Mouse (Mus musculus): Measurements from ENCODE around the gene Krt78. TPM values are rescaled to one million over a fixed set of nuclear protein-coding genes. Genes with fewer than 3 reads are reported as not detected.
A peak's percentile ranks its signal among the peaks of the same experiment; 100 is the strongest.

The Krt78 gene
- polyA plus RNA-seq, 1 experiment = not detected

DNA sequence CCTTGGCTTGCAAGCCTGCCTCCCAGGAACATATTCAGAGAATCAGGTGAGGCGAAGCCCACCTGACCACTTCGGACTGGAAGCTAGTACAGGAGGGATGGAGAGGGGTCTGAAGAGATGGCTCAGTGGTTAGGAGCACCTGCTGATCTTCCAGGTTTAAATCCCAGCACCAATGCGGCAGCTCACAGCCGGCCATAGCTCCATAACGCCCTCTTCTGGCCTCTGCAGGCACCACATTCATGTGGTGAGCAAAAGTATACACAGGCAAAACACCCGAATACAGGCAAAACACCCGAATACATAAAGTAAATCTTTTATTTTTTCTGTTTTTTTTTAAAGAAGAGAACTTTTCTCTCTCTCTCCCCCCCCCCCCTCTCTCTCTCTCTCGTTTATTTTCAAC, 34.6 kb upstream of the Krt78 start:
- Histone ChIP-seq H3K4me3 (ENCODE audit: insufficient read depth, low read length) (no peak overlapping the region), H3K4me1 (ENCODE audit: control insufficient read depth, insufficient read depth, low read length) (no peaks in the 10 kb centered on the region), H3K27ac (ENCODE audit: insufficient read depth, low read length) (no peak overlapping the region)
- TF ChIP-seq POLR2A (IDR thresholded peaks at IDR 0.05; ENCODE audit: low read depth, low read length) (no peak), CTCF (IDR thresholded peaks at IDR 0.05; ENCODE audit: borderline replicate concordance, insufficient read depth, low read length) (no peak)

DNA sequence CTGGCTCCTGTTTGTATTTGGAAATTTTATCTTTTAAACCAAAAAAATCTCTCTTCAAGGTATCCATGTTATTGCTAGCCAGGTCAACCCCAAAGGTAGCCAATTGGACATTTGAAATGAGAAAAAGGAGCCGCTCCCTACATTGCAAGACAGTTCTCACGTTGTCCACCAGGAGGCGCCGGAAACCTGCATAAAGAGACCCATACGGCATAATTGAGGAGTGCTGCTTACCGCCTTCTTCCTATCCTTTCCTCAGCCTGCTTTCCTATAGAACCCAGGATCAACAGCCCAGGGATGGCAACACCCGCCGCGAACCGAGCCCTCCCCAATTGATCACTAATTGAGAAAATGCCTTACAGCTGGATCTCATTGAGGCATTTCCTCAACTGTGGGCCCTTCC, 34.0 kb upstream of the Krt78 start:
- H3K27ac ChIP-seq (ENCODE audit: insufficient read depth, low read length) = no peak overlapping the region
- TF ChIP-seq POLR2A (IDR thresholded peaks at IDR 0.05; ENCODE audit: low read depth, low read length) = no peak
- TF ChIP-seq CTCF (IDR thresholded peaks at IDR 0.05; ENCODE audit: borderline replicate concordance, insufficient read depth, low read length) = peak; percentile 72
- no peaks in the 10 kb centered on the region for H3K4me1 ChIP-seq (ENCODE audit: control insufficient read depth, insufficient read depth, low read length)
- no peak overlapping the region for H3K4me3 ChIP-seq (ENCODE audit: insufficient read depth, low read length)

DNA sequence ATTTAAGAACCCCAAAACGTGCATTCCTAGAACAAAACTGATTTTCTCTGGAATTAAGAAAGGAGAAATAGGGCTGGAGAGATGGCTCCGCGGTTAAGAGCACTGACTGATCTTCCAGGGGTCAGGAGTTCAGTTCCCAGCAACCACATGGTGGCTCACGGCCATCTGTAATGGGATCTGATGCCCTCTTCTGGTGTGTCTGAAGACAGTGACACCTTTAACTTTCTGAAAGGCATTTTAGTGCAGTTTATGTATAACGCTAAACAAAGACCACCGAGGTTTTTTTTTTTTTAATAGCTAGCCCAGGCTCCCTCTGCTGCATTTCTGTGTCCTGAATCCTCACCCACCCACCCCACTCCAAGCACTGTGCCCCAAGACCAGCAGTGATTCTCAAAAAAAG, 30.7 kb upstream of the Krt78 start:
- no peak for TF ChIP-seq CTCF (IDR thresholded peaks at IDR 0.05; ENCODE audit: borderline replicate concordance, insufficient read depth, low read length)
- TF ChIP-seq POLR2A (IDR thresholded peaks at IDR 0.05; ENCODE audit: low read depth, low read length) = no peak
- H3K4me3 ChIP-seq (ENCODE audit: insufficient read depth, low read length) = no peak overlapping the region
- H3K27ac ChIP-seq (ENCODE audit: insufficient read depth, low read length) = no peak overlapping the region
- H3K4me1 ChIP-seq (ENCODE audit: control insufficient read depth, insufficient read depth, low read length) = no peaks in the 10 kb centered on the region

DNA sequence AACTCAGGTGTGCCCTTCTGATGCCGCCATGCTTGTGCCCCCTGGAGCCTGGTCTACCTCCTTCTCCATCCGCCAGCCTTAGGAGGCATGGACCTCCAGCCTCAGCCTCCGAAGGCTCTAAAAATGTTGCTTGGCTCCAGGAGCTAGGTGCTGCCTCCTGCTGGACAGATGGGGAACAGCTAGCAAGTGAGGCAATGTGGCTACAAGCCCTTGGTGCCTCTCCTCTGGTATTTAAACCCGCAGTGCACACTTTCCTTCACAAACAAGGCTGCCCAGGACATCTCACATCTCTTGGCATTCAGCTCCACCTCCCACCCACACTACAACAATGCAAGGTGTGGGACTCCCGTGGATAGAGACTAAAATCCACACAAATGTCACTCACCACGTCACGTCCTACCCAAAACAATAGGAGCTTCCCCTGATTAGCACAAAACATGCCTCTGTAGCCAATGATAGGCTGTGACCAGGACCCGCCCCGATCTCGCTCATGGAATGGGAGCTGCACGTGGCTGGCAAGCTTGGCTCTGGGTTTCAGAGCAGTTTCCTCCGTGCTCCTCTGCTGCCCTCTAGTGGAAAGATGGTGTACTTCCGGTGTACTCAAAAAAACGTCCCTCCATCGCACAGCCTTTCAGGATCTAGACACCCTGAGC, 30.0 kb upstream of the Krt78 start:
- H3K4me1 ChIP-seq (ENCODE audit: control insufficient read depth, insufficient read depth, low read length) = no peaks in the 10 kb centered on the region
- no peak overlapping the region for H3K27ac ChIP-seq (ENCODE audit: insufficient read depth, low read length)
- peak overlapping the region; percentile 22 for H3K4me3 ChIP-seq (ENCODE audit: insufficient read depth, low read length)
- TF ChIP-seq CTCF (IDR thresholded peaks at IDR 0.05; ENCODE audit: borderline replicate concordance, insufficient read depth, low read length) (peak; percentile 98), POLR2A (IDR thresholded peaks at IDR 0.05; ENCODE audit: low read depth, low read length) (no peak)

DNA sequence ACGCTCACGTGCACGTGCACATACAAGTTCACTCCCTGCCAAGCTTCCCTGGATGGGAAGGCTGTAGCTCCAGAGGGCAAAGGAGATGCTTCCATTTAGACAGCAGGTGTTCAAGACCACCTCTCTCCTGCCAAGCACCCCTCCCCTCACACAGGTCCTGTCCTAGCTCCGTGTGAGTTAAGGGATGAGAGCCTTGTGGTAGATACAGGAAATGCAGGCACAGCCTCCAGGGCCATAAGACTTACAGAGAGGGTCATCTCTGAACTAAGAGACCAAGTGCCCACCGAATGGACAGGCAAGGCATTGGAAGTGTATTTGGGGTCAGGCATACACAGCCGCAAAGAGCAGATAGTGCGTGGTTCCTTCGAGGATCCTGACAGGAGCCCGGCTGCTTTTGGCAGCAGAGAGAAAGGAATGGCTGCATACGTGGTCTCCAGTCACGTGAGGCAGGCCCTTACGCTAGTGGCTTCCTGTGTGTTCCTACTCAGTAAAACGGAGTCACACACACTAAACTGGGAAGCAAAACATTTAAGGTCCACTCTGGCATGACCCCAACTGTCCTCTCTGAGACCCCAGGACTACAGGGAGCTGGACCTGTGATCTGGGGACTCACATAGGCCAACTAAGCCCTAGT, 29.3 kb upstream of the Krt78 start:
- H3K27ac ChIP-seq (ENCODE audit: insufficient read depth, low read length) = no peak overlapping the region
- no peaks in the 10 kb centered on the region for H3K4me1 ChIP-seq (ENCODE audit: control insufficient read depth, insufficient read depth, low read length)
- H3K4me3 ChIP-seq (ENCODE audit: insufficient read depth, low read length) = no peak overlapping the region
- TF ChIP-seq CTCF (IDR thresholded peaks at IDR 0.05; ENCODE audit: borderline replicate concordance, insufficient read depth, low read length) = no peak
- TF ChIP-seq POLR2A (IDR thresholded peaks at IDR 0.05; ENCODE audit: low read depth, low read length) = no peak

DNA sequence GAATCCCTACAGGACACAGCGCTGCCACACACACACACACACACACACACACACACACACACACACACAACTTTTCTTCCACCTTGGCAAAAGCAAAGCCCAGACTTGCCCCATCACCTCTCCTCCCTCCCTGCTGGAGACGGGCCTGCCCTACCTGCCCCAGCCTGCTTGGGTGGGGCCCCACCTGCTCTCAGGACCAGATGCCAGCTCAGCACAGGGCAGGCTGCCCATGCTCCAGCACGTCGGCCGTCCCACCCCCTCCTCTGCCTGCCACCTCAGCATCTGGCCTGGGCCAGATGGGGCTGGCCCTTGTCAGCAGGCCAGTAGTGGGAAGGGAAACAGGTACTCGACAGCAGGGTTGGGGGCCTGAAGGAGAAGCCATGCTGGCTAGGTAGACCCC, 26.8 kb upstream of the Krt78 start:
- Histone ChIP-seq H3K4me1 (ENCODE audit: control insufficient read depth, insufficient read depth, low read length) (peaks cover 19% of the 10 kb centered on the region), H3K4me3 (ENCODE audit: insufficient read depth, low read length) (no peak overlapping the region), H3K27ac (ENCODE audit: insufficient read depth, low read length) (no peak overlapping the region)
- TF ChIP-seq POLR2A (IDR thresholded peaks at IDR 0.05; ENCODE audit: low read depth, low read length) (no peak), CTCF (IDR thresholded peaks at IDR 0.05; ENCODE audit: borderline replicate concordance, insufficient read depth, low read length) (no peak)

DNA sequence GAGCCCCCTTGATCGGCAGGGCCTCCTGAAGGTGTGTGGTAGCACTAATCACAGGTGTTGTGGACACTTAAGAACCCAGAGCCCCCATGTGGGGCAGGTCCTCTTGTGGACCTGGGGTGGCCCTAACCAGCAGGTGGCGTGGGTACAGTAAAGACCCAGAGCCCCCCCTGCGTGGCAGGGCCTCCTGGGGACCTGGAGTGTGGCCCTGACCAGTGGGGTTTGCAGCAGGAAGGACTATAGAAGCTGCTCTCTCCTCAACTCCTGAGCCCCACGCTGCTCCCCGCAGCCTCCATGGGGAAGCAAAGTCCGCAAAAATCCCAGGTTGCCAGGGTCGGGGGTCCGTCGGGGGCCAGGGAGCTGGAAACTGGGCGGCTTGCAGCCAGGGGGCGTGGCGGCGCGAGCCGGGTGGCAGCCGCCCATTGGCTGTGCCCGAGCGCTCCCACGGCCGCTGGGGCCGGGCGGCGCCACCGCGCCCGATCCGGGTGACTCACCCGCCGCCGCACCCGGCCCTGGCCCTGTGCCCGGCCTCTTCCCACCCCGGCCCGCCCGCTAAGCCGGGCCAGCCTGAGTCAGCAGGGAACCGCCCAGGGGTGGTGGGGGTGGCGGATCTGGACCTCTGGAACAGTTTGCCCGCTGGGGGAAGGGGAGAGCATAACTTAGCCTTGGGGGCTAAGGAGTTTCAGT, 23.1 kb upstream of the Krt78 start:
- Histone ChIP-seq H3K27ac (ENCODE audit: insufficient read depth, low read length) (peak overlapping the region; percentile 86), H3K4me1 (ENCODE audit: control insufficient read depth, insufficient read depth, low read length) (peaks cover 19% of the 10 kb centered on the region), H3K4me3 (ENCODE audit: insufficient read depth, low read length) (no peak overlapping the region)
- TF ChIP-seq CTCF (IDR thresholded peaks at IDR 0.05; ENCODE audit: borderline replicate concordance, insufficient read depth, low read length) (no peak), POLR2A (IDR thresholded peaks at IDR 0.05; ENCODE audit: low read depth, low read length) (no peak)

DNA sequence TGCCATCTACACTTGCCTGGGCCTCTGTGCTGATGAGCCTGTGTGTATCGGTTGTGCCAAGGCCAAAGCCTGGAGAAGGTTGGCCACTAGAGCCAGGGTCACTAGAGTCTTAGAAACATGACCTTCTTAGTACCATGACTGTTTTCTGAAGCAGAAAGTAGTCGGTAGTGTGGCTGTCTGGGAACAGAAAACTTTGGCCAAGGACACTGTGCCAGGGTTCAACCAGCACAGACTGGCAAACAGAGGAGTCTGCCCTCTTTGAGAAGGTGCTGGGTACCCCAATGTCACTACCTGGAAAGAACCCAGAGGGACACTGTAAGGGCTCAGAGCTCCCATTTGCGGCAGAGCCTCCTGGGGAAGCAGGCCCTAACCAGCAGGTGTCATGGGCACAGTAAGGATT, 22.6 kb upstream of the Krt78 start:
- peaks cover 19% of the 10 kb centered on the region for H3K4me1 ChIP-seq (ENCODE audit: control insufficient read depth, insufficient read depth, low read length)
- no peak overlapping the region for H3K4me3 ChIP-seq (ENCODE audit: insufficient read depth, low read length)
- TF ChIP-seq CTCF (IDR thresholded peaks at IDR 0.05; ENCODE audit: borderline replicate concordance, insufficient read depth, low read length) (no peak), POLR2A (IDR thresholded peaks at IDR 0.05; ENCODE audit: low read depth, low read length) (no peak)

DNA sequence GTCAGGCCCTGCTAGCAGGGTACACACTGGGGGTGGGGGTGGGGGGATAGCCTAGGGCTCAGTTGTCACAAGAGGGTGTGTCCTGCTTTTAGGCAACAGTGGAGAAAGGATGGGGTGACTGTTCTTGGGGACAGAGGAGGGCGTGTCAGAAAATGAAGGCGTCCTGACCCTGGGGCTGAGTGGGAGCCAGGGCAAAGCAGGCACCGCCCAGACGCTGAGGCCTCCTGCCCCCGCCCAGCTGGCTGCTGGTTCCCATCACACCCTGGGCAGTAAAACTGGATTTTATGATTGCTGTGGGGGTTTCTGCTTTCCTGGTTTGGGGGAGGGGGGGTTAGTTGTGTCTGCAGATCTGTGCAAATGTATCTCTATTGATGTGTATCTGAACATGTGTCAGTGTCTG, 21.9 kb upstream of the Krt78 start:
- TF ChIP-seq POLR2A (IDR thresholded peaks at IDR 0.05; ENCODE audit: low read depth, low read length) (no peak), CTCF (IDR thresholded peaks at IDR 0.05; ENCODE audit: borderline replicate concordance, insufficient read depth, low read length) (no peak)
- H3K4me3 ChIP-seq (ENCODE audit: insufficient read depth, low read length) = no peak overlapping the region
- peaks cover 19% of the 10 kb centered on the region for H3K4me1 ChIP-seq (ENCODE audit: control insufficient read depth, insufficient read depth, low read length)
- peak overlapping the region; percentile 86 for H3K27ac ChIP-seq (ENCODE audit: insufficient read depth, low read length)

More for the DNA sequence above, 22.6 kb upstream of the Krt78 start:
- peak overlapping the region; percentile 86 for H3K27ac ChIP-seq (ENCODE audit: insufficient read depth, low read length)

Data from embryonic fibroblast, embryonic 13.5 days (primary cell).